Mouse (Mus musculus): ENCODE measurements at regions not wholly inside any gene's neighbourhood (a gene's known extent, or its start where the extent isn't known, plus 50 kb on each side); places are given as distances from the start of the nearest gene placed in this dataset.

DNA sequence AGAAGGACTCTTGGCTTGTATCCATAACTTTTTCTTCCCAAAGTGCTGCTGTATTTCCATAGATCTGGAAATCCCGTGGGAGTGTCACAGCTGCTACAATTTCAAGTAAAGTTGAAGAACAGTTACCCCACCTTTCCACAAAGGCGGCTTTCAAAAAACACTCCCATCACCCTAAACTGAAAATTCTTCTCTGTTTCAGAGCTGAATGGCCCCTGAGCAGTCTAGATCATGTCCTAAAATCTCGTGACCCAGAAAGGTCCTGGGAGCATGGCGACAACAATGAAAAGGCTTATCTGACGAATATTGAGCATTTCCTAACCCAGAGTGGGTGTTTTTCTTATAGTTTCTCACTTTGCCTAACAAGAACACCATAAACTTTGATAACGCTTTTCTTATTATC, 92.2 kb downstream of the Olfr267 start:
- TF ChIP-seq CTCF (IDR thresholded peaks at IDR 0.05): no peak
- no peak for TF ChIP-seq POLR2A (IDR thresholded peaks at IDR 0.05; ENCODE audit: insufficient read depth, low read depth, low read length)
